Mouse (Mus musculus) mature B cell (primary cell): ENCODE results near the gene Gpc6.

Experiments used
- in situ Hi-C: fragments of 300-500 bp; cut with MboI; formaldehyde crosslinking; loops from 2 replicates; pipeline ENCODE4 v1.14.3; 2019

Gene Gpc6

GRCm38 (mm10) chr14:117710463-117710911 lies 785.4 kb downstream of the Gpc6 start:
- in situ Hi-C loops: no loop called here

- in situ Hi-C loops: no loop called here
Observed at GRCm38 (mm10) chr14:117712311-117712710, 787.2 kb downstream of the Gpc6 start.

GRCm38 (mm10) chr14:117714165-117714564 lies 789.0 kb downstream of the Gpc6 start:
- in situ Hi-C loops: no loop called here

GRCm38 (mm10) chr14:117716305-117716704 lies 791.2 kb downstream of the Gpc6 start:
- in situ Hi-C loops: no loop called here

GRCm38 (mm10) chr14:117728741-117729140 lies 803.6 kb downstream of the Gpc6 start:
- in situ Hi-C loops: no loop called here

GRCm38 (mm10) chr14:117755231-117755630 lies 830.1 kb downstream of the Gpc6 start:
- in situ Hi-C loops: no loop called here

GRCm38 (mm10) chr14:117756505-117756904 lies 831.4 kb downstream of the Gpc6 start:
- in situ Hi-C loops: no loop called here

- in situ Hi-C loops: no loop called here
Observed at GRCm38 (mm10) chr14:117757790-117758358, 832.8 kb downstream of the Gpc6 start.

GRCm38 (mm10) chr14:117760830-117761517 lies 835.9 kb downstream of the Gpc6 start:
- in situ Hi-C loops: no loop called here

- in situ Hi-C loops: no loop called here
Observed at GRCm38 (mm10) chr14:117762934-117763333, 837.8 kb downstream of the Gpc6 start.

GRCm38 (mm10) chr14:117767861-117768260 lies 842.7 kb downstream of the Gpc6 start:
- in situ Hi-C loops: no loop called here

GRCm38 (mm10) chr14:117768697-117769096 lies 843.6 kb downstream of the Gpc6 start:
- in situ Hi-C loops: no loop called here

GRCm38 (mm10) chr14:117773373-117773772 lies 848.3 kb downstream of the Gpc6 start:
- in situ Hi-C loops: no loop called here

- in situ Hi-C loops: no loop called here
Observed at GRCm38 (mm10) chr14:117777866-117778500, 852.9 kb downstream of the Gpc6 start.

- in situ Hi-C loops: no loop called here
Observed at GRCm38 (mm10) chr14:117778538-117779413, 853.7 kb downstream of the Gpc6 start.

- in situ Hi-C loops: no loop called here
Observed at GRCm38 (mm10) chr14:117781724-117782123, 856.6 kb downstream of the Gpc6 start.

GRCm38 (mm10) chr14:117783671-117784262 lies 858.7 kb downstream of the Gpc6 start:
- in situ Hi-C loops: no loop called here

GRCm38 (mm10) chr14:117784960-117785359 lies 859.8 kb downstream of the Gpc6 start:
- in situ Hi-C loops: no loop called here

- in situ Hi-C loops: no loop called here
Observed at GRCm38 (mm10) chr14:117785507-117786085, 860.5 kb downstream of the Gpc6 start.

GRCm38 (mm10) chr14:117786647-117787046 lies 861.5 kb downstream of the Gpc6 start:
- in situ Hi-C loops: no loop called here

- in situ Hi-C loops: no loop called here
Observed at GRCm38 (mm10) chr14:117794874-117795273, 869.8 kb downstream of the Gpc6 start.
